Mouse (Mus musculus): ENCODE results near the gene Tgm2.
A peak's percentile ranks its signal among the peaks of the same experiment; 100 is the strongest.

The Tgm2 gene

DNA sequence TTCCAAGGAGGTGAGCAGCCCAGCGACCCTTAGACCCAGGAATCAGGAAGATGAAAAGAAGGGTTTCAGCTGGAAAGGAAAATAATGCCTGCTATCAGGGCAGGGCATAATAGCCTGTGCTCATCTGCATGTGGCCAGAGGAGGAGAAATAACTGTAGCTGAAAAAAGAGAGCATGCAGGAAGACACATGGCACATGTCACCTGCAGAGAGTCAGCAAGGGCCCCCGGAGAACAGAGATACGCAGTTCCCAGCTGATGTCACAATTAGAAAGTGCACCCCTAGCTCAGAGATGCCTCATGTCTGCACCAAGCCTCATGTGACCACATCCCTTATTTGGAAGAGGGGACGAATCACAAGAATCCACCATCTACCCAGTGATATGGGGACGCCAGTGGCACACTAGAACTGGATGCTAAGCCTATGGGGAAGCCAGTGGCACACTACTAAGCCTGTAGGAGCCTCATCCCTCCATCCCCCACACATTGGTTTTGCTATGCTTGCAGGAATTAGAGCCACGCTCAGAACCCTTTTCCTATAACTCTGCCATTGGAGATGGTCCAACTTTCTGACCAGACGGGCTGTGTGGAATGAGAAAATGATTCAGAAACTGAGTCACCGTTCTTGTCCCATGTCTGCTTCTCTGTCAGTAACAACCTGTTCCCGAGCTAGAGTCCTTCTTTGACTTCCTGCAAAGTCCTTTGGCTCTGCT lies 21.4 kb upstream of the Tgm2 start:
- no peak for DNase-seq (ENCODE audit: low spot score)

GRCm38 (mm10) chr2:158166628-158167027 lies 20.4 kb upstream of the Tgm2 start:
- DNase-seq (ENCODE audit: low spot score) = no peak

- no peak for DNase-seq (ENCODE audit: low spot score)
Measured at GRCm38 (mm10) chr2:158165776-158166175, 19.5 kb upstream of the Tgm2 start.

DNA sequence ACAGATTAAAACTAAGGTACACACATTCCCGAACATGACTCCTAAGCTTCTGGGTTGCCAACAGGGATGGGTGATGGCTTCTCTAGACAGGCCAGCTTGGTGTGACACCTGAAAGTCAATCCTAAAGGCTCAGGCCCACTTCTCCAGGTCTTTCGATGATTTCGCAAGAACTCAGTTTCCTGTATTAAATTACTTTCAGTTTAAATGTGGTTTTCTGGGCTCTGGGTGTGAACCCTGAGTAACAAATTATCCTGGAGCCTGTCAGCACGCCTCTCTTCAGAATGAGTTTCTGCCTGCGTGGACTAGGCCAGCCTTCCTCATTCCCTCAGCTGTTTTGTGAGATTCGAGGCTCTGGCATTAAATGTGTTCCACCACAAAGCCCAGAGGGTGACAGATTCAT lies 16.8 kb upstream of the Tgm2 start:
- no peak for DNase-seq (ENCODE audit: low spot score)

GRCm38 (mm10) chr2:158161761-158162160 lies 15.5 kb upstream of the Tgm2 start:
- DNase-seq (ENCODE audit: low spot score) = no peak

DNA sequence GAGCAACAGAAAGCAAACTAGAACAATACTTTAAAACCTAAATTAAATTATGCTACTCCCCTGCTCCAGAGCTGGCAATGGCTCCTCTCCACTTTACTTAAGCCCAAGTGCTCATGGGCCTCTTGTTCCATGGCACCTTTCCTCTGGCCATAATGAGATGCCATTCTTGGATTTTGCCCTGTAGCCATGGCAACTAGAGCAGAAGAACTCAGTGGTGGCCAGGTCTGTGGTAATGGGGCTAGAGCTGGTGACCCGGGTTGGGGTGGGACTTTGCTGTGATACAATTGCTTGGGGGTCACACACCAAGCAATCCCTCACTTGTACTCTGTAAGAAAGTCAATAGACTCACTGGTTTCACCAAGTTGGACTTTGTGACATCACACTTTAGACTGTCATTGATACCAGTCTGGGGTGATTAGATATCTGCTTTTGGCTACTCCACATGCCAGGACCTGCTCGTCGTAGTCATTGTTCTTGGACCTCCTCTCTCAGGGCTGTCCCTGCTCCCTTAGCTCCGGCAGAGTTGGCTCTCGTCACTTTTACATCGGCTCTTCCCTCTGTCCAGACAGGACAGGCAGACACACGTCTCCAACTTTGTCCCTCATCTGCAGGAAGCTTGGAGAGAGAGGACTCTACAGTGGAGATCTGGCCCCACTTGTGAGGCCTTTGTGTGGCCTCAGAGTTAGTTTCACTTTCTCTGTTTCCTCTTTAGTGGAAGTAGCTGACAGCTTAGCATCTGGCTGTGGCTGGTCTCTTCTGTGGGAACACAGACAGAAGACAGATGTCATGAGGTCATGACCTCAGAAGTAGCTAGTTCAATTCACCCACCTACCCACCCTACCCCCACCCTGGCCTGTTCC lies 13.4 kb upstream of the Tgm2 start:
- DNase-seq (ENCODE audit: low spot score) = no peak

DNA sequence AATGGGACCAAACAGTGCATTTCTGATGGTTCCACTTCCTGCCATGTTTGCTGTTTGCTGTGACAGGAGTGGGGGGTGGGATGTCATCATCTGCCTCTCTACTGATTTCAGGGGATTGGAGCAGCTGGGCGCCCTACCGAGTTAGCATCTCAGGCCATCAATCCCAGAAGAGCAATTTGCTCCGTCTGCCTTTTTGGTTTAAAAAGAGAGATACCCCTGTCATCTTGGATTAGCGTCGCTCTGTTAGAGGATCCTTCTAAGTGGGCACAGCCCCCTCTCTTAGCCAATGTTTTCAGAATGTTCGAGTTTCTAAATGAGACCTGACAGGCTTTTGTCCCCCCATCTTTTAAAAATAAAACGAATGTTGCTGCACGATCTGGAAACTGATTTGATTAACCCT lies 11.4 kb upstream of the Tgm2 start:
- no peak for DNase-seq (ENCODE audit: low spot score)

DNA sequence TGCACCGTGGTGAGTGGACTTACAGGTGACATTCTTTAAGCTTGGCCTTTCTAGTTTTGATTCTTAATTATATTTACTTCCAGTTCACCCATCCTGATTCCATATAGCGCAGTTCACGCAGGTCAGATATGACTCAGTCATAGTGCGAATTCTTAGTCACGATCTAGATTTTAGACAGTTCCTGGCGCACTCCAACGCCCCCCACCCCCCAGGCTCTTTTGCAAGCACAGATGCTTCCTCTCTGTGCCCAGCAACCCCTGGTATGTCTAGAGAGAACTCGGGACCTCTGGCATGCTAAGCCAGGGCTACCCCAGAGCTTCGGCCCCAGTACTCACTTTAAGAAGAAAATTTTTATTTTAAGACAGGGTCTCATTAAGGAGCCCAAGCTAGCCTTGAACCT lies 10.3 kb upstream of the Tgm2 start:
- DNase-seq (ENCODE audit: low spot score) = no peak

DNA sequence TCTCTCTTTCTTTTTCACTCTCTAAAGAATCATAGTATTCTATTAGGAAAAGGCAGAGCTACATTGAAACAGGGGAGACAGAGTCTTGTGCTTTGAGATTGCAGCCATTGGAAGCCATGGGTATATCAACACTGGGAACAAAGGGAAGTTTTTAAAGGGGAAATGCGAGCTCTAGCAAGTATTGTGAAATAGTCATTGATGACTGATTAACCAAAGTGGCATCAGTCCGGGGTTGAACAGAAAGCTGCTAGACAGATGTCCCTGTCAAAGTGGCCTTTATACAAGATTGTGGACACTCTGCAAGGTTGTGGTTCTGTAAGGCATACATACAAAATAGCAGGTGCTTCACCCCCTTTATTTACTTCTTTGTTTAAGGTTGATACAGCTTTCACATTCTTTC lies 9.4 kb upstream of the Tgm2 start:
- no peak for DNase-seq (ENCODE audit: low spot score)

DNA sequence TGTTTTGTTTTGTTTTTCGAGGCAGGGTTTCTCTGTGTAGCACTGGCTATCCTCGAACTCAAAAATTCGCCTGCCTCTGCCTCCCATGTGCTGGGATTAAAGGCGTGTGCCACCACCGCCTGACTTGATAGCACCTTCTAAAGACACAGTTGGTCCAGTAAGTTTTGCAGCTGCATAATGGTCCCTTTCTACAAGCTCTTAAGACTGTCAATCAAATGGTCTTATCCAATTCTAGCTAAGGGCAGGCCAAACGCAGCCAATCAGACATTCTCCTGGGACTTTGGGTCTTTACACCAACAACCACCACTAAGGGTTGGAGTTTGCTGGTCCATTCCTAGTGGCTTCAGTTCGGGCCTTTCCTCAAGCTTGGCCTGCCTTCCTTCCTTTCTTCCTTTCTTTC lies 8.9 kb upstream of the Tgm2 start:
- no peak for DNase-seq (ENCODE audit: low spot score)

- no peak for DNase-seq (ENCODE audit: low spot score)
Measured at GRCm38 (mm10) chr2:158154641-158155040, 8.4 kb upstream of the Tgm2 start.

- DNase-seq (ENCODE audit: low spot score) = peak; percentile 69
Measured at GRCm38 (mm10) chr2:158153728-158154343, 7.6 kb upstream of the Tgm2 start.

DNA sequence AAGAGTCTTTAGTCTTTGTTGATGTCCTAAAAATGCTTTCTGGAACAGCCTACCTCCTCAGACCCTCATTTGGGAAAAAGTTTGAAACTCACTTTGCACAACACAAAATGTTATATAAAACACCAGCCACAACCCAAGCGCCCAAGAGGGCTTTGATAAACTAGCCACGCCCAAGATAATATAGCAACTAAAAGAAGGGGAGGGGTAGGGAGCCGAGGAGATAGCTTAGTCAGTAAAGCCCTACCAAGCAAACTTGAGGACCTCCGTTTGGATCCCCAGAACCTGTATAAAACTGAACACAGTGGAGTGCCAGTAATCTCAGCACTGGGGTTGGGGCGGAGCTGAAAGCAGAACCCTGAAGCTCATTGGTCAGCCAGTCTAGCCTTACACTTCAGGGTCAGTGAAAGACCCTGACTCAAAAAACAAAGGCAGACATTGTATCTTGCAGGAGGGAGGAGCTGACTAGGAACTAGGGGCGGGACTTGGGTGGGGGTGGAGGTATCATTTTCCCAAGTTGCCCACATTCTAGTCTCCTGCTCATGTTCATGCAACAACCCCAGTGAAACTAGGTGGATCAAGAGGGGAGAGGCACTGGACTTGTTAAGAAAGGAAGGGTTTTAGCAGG lies 6.6 kb upstream of the Tgm2 start:
- DNase-seq (ENCODE audit: low spot score) = no peak

DNA sequence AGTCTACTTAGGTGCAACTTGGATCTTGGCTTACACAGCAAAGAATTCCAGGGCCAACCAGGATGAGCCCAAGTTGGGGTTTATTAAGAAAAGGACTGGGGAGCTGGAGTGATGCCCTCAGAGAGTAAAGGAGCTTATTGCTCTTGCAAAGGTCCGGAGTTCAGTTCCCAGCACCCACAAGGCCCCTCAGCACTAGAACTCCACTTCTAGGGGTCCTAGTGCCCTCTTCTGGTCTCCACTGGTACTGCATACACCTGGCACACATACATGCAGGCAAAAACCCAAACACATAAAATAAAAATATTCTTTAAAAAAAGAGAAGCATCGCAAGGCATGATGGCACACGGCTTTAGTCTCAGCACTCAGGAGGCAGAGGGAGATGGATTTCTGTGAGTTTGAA lies 4.8 kb upstream of the Tgm2 start:
- no peak for DNase-seq (ENCODE audit: low spot score)

DNA sequence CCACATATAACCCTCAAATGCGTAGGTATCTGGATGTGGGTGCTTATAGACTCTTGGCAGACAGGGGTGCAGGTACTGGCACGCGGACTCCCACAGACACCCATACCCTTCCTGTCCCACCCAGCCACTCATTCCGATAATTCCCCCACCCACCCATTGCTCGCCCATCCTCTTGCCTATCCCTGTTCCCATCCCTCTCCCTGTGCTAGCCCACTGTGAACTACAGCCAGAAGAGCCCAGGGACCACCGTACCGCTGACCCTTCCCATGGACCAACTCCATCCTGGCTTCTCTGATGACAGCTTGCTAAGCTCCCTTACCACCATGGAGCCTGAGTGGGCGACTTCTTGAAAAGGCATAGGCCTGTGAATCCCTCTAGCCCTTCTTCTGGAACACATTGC lies 735 bp upstream of the Tgm2 start:
- DNase-seq (ENCODE audit: low spot score) = no peak

DNA sequence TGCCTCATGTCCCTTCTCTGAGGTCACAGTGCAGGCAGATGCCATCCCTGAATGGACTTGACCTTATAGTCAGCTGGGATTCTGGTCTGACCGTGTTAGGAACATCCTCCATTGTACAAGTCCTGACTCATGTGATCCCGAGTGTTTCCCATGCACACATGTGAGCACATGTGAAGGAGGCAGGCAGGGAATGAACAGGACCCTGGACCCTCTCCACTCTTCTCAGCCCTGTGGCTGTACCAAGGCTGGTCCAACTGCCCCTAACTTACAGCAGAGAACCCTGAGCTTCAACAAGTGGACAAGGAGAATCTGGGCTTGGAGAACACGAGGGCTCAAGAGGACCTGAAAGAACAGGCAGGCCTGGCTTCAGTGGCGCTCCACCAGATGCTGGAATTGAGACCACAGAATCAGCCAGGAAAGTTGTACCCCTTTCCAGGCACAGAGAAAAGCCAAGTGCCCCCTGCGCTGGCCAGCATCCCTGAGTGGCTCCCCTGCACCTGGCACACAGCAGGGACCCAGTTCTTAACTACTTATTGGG lies 639 bp downstream of the Tgm2 start:
- no peak for DNase-seq (ENCODE audit: low spot score)

DNA sequence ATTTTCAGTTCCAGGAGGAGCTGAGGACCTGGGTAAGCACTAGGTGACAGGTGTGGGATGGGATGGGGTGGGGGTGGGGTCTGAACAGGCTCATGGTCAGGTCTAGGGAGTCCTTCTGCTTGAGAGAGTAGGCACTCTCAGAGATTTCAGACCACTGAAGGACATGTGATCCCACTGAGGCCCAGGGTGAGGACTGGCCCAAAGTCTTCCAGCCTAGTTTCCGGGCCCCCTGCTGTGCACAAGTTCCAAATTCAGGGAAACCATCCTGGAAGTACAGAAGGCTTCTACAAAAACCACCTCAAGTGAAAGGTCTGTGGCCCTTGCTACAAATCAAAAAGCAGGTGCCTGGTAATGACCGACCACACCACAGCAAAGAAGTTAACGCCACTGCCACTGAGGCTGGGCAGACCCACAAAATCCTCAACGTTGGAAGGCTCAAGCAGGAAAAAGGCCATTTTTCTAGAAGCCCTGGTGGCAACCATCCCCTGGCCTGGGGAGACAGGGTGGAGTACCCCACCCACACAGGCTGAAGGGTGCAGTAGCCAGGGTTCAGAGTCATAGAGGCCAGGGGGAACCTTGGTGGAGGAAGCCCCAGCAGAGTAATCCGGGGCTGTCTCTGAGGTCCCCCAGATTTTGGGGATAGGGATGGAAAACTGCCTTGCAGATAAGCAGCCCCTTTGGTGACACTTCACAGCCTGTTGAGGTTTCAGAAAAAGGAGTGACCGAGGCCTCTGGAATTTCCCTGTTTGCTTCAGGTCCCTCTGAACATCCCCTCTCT lies 1.3 kb downstream of the Tgm2 start:
- DNase-seq (ENCODE audit: low spot score) = no peak

DNA sequence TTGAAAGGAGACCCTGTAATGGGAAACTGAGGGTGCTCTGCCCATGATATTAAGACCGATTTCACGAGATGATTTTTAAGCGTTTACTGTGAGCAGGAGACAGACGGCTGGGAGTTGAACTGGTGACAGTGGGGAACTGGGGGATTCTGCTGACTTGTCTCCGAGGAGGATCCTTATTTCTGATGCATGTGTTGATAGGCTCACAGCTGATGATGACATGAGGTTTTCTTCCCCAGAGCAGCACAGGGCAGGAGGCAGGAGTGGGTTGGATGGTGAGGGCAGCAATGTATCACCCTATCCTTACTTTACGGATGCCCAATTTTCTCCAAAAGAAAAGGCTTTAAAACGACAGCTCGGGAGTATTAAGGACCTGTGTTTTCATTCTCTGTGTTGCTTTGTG lies 2.0 kb downstream of the Tgm2 start:
- DNase-seq (ENCODE audit: low spot score) = no peak

DNA sequence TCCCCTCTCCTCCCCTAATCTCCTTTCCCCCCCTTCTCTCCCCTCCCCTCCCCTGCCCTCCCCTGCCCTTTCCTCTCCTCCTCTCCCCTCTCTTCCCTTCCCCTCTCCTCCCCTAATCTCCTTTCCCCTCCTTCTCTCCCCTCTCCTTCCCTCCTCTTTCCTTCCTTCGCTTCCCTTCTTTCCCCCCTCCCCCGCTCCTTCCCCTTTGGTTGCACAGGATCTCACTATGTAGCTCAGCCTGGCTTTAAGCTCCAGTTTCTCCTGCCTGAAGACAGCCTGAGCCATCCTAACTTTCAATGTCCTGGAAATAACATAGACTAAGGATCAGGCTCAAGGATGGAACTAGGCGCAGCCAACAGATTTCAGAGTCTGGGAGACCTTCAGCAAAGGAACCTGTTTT lies 2.4 kb downstream of the Tgm2 start:
- no peak for DNase-seq (ENCODE audit: low spot score)

GRCm38 (mm10) chr2:158142981-158143380 lies 3.3 kb downstream of the Tgm2 start:
- DNase-seq (ENCODE audit: low spot score) = no peak

- DNase-seq (ENCODE audit: low spot score) = peak; percentile 97
Measured at GRCm38 (mm10) chr2:158141690-158142440, 4.4 kb downstream of the Tgm2 start.
